In the genomic region with DNA sequence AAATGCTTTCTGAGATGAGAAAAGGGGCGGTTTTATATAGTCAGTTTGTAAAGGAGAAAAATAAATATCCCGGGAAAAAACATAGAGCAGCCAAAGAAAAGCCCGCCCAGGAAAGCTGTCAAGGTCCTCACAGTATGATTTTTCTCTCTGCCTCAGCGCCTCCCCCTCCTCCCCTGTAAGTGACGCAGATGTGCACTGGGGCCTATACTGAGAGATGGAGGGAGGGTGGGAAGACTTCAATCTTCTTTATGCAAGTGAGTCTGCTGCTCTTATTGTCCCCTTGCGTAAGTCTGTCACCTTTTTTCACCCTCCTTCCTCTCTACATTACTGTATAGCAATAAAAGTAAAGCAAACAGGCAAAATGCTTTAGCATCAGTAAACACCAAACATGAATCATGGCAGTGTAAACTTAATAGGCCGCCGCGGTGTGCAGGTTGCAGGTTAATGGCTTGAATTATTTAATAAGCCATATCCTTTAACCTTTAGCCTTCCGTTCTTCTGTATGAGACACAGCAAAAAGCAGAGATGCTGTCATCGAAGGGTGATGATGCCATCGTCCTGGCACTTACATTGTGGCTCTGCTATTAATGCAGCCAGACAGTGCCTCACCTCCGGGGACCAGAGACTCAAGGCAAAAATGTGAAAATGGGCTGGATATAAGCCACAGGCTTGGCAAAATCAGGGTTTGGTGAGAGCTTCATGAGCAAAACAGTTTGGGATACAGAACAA, we compare ENCODE assay signal across 8 mouse cellular contexts. TPM values are rescaled to one million over a fixed set of nuclear protein-coding genes. Genes with fewer than 3 reads are reported as not detected.
DNase-seq lines count a peak whose midpoint lies in the region; ATAC-seq and TF ChIP-seq lines count a peak whose summit lies in the region.

Klhl1 (minus strand) TSS at position 149 of the 729 bp plus-strand sequence.

- peak within 1 kb of the TSS; percentile 59 for H3K4me3 ChIP-seq in layer of hippocampus, adult 2 months
- H3K4me3 ChIP-seq in embryonic facial prominence, embryonic 11.5 days (ENCODE audit: low read depth, low read length) = peak within 1 kb of the TSS; percentile 47
- peak within 1 kb of the TSS; percentile 47 for H3K4me3 ChIP-seq in intestine, embryonic 16.5 days (ENCODE audit: low read length)
- H3K4me3 ChIP-seq in neural tube, embryonic 13.5 days = peak within 1 kb of the TSS; percentile 59
- H3K4me3 ChIP-seq in kidney, adult 2 months (ENCODE audit: insufficient read depth, low read depth, low read length) = no peak within 1 kb of the TSS

- peak within 1 kb of the TSS; percentile 47 for H3K9ac ChIP-seq in embryonic facial prominence, embryonic 11.5 days (replicated peaks; ENCODE audit: low read length)
- peak within 1 kb of the TSS; percentile 43 for H3K9ac ChIP-seq in intestine, embryonic 16.5 days (ENCODE audit: low read depth, low read length)
- H3K9ac ChIP-seq in neural tube, embryonic 13.5 days = peak within 1 kb of the TSS; percentile 78

- no peak for TF ChIP-seq CTCF in layer of hippocampus, adult 2 months (conservative IDR thresholded peaks at IDR 0.05)
- TF ChIP-seq CTCF in kidney, adult 2 months (conservative IDR thresholded peaks at IDR 0.05; ENCODE audit: insufficient read depth, insufficient read length, low read depth, low read length) = no peak

- H3K36me3 ChIP-seq in embryonic facial prominence, embryonic 11.5 days (replicated peaks; ENCODE audit: control insufficient read depth, insufficient read depth, low read depth, low read length) = no peaks in the 10 kb centered on the region
- H3K36me3 ChIP-seq in intestine, embryonic 16.5 days (ENCODE audit: control insufficient read depth, insufficient read depth, low read length) = no peaks in the 10 kb centered on the region
- H3K36me3 ChIP-seq in neural tube, embryonic 13.5 days = no peaks in the 10 kb centered on the region
- H3K36me3 ChIP-seq in kidney, adult 2 months (ENCODE audit: control insufficient read depth, insufficient read depth, low read length) = no peaks in the 10 kb centered on the region

- H3K27ac ChIP-seq in layer of hippocampus, adult 2 months = peak within 1 kb of the TSS; percentile 16; the same call in 1 of the 2 replicates
- no peak within 1 kb of the TSS for H3K27ac ChIP-seq in embryonic facial prominence, embryonic 11.5 days (replicated peaks; ENCODE audit: low read depth, low read length)
- no peak within 1 kb of the TSS for H3K27ac ChIP-seq in intestine, embryonic 16.5 days (ENCODE audit: low read length)
- peak within 1 kb of the TSS; percentile 84 for H3K27ac ChIP-seq in neural tube, embryonic 13.5 days (replicated peaks)
- no peak within 1 kb of the TSS for H3K27ac ChIP-seq in kidney, adult 2 months (ENCODE audit: insufficient read depth, low read depth, low read length)

- peaks cover 3% of the 10 kb centered on the region; the same call in 1 of the 2 replicates for H3K27me3 ChIP-seq in embryonic facial prominence, embryonic 11.5 days (ENCODE audit: control insufficient read depth, insufficient read depth, low read length)
- H3K27me3 ChIP-seq in intestine, embryonic 16.5 days (replicated peaks; ENCODE audit: control insufficient read depth, insufficient read depth, low read length) = 0 out of 2 replicates have a peak, but pooled peaks cover 10% of the 10 kb centered on the region
- H3K27me3 ChIP-seq in neural tube, embryonic 13.5 days = no peaks in the 10 kb centered on the region
- H3K27me3 ChIP-seq in kidney, adult 2 months (replicated peaks; ENCODE audit: control insufficient read depth, insufficient read depth, low read length) = no peaks in the 10 kb centered on the region

- ATAC-seq in embryonic facial prominence, embryonic 11.5 days (replicated peaks; ENCODE audit: insufficient number of reproducible peaks, low FRiP score, low TSS enrichment, low read depth) = peak; percentile 77
- no peak for ATAC-seq in intestine, embryonic 16.5 days
- peak; percentile 95 for ATAC-seq in neural tube, embryonic 13.5 days (ENCODE audit: low read depth)

- WGBS in embryonic facial prominence, embryonic 11.5 days = 43% methylated on average over 13 of the region's 13 CpGs
- WGBS in intestine, embryonic 16.5 days = 42% methylated on average over 13 of the region's 13 CpGs
- 26% methylated on average over 13 of the region's 13 CpGs for WGBS in neural tube, embryonic 13.5 days
- 34% methylated on average over 13 of the region's 13 CpGs for WGBS in kidney, adult 2 months

- H3K4me2 ChIP-seq in embryonic facial prominence, embryonic 11.5 days (ENCODE audit: low read depth, low read length) = peak within 1 kb of the TSS; percentile 90
- H3K4me2 ChIP-seq in intestine, embryonic 16.5 days (ENCODE audit: low read depth, low read length) = peak within 1 kb of the TSS; percentile 86
- peak within 1 kb of the TSS; percentile 91 for H3K4me2 ChIP-seq in neural tube, embryonic 13.5 days

- DNase-seq in layer of hippocampus, adult 2 months (ENCODE audit: low spot score in 2 of 2) = peak; percentile 8 to 20
- DNase-seq in layer of hippocampus, adult 9-10 months (ENCODE audit: low spot score) = no peak
- DNase-seq in embryonic facial prominence, embryonic 11.5 days (ENCODE audit: low spot score) = peak; percentile 5
- DNase-seq in yolk sac, embryonic 10.5 days (ENCODE audit: low spot score) = no peak
- no peak for DNase-seq in kidney, adult 2 months
- DNase-seq in lung, adult 18-20 months = no peak

- no peaks in the 10 kb centered on the region for H3K9me3 ChIP-seq in embryonic facial prominence, embryonic 11.5 days (replicated peaks; ENCODE audit: control insufficient read depth, low read length)
- H3K9me3 ChIP-seq in intestine, embryonic 16.5 days (ENCODE audit: control insufficient read depth, low read length) = no peaks in the 10 kb centered on the region
- no peaks in the 10 kb centered on the region for H3K9me3 ChIP-seq in neural tube, embryonic 13.5 days

- H3K4me1 ChIP-seq in embryonic facial prominence, embryonic 11.5 days (ENCODE audit: control insufficient read depth, insufficient read depth, low read length) = no peaks in the 10 kb centered on the region
- H3K4me1 ChIP-seq in intestine, embryonic 16.5 days (ENCODE audit: control insufficient read depth, insufficient read depth, low read length) = no peaks in the 10 kb centered on the region; the same call in 1 of the 2 replicates
- H3K4me1 ChIP-seq in neural tube, embryonic 13.5 days (replicated peaks) = peaks cover 21% of the 10 kb centered on the region
- no peaks in the 10 kb centered on the region for H3K4me1 ChIP-seq in kidney, adult 2 months (ENCODE audit: control insufficient read depth, insufficient read depth, low read length)

- TF ChIP-seq POLR2A in kidney, adult 2 months (IDR thresholded peaks at IDR 0.05; ENCODE audit: low read depth, low read length) = no peak

RNA-seq across cellular contexts. Expression of gene Klhl1, which starts in this region (rescaled TPM):
- under 1 TPM; 0.72 to 0.74 TPM for total RNA-seq in layer of hippocampus, adult 2 months (2021)
- polyA plus RNA-seq in embryonic facial prominence, embryonic 11.5 days (2014; fragmentation: Nextera tagmentation; extraction: Ambion mirVana) = 0.17 and 0.32 TPM in 2 replicates
- polyA plus RNA-seq in intestine, embryonic 16.5 days (2015; fragmentation: Nextera tagmentation; extraction: Ambion mirVana) = 0.42 and 0.45 TPM in 2 replicates
- 4.6 and 5.5 TPM in 2 replicates for polyA plus RNA-seq in neural tube, embryonic 13.5 days (2015; fragmentation: Nextera tagmentation; extraction: Ambion mirVana)
- polyA plus RNA-seq in kidney, adult 2 months (2012; rRNA removed) = not detected in 2 replicates

Comparison
In these comparisons a context has a peak if more than half of its experiments do, and no peak if none do; other contexts are left out.
1. Peak in DNase-seq, H3K4me3 ChIP-seq and H3K27ac ChIP-seq in layer of hippocampus, adult 2 months; RNA of the gene not detected or under 1 TPM.
2. Peak in DNase-seq, ATAC-seq, H3K4me3 ChIP-seq, H3K9ac ChIP-seq and H3K4me2 ChIP-seq in embryonic facial prominence, embryonic 11.5 days; RNA of the gene not detected or under 1 TPM.